ENCODE assay signal across 9 mouse cellular contexts in genomic region chr1:156990567-156991494, GRCm38 (mm10). TPM values are rescaled to one million over a fixed set of nuclear protein-coding genes. Genes with fewer than 3 reads are reported as not detected.
A peak's percentile ranks its signal among the peaks of the same experiment; 100 is the strongest.
DNase-seq lines count a peak whose midpoint lies in the region; ATAC-seq lines count a peak whose summit lies in the region.
"Had no signal": no experiment of that assay in that cellular context is flagged by ENCODE, and none has a peak within 500 bp of the region (broad histone marks: within the 10 kb centered on the region; RNA-seq: fewer than 3 reads in every experiment).

No protein-coding gene starts in this region.

- H3K9ac ChIP-seq in midbrain, embryonic 11.5 days (ENCODE audit: low read length): no peak overlapping the region
- no peak overlapping the region for H3K9ac ChIP-seq in midbrain, embryonic 16.5 days (ENCODE audit: low read depth, low read length)
- no peak overlapping the region for H3K9ac ChIP-seq in hindbrain, embryonic 14.5 days
- no peak overlapping the region for H3K9ac ChIP-seq in midbrain, embryonic 14.5 days (replicated peaks; ENCODE audit: low read length)

- H3K4me1 ChIP-seq in midbrain, embryonic 11.5 days (ENCODE audit: control insufficient read depth, insufficient read depth, low read length): peaks cover 3% of the 10 kb centered on the region; the same call in 1 of the 2 replicates
- peaks cover 11% of the 10 kb centered on the region; the same call in 1 of the 2 replicates for H3K4me1 ChIP-seq in midbrain, embryonic 16.5 days (ENCODE audit: control insufficient read depth, insufficient read depth, low read length)
- H3K4me1 ChIP-seq in hindbrain, embryonic 14.5 days (replicated peaks; ENCODE audit: control insufficient read depth, insufficient read depth, low read length): peaks cover 22% of the 10 kb centered on the region; the same call in 1 of the 2 replicates
- peaks cover 14% of the 10 kb centered on the region for H3K4me1 ChIP-seq in midbrain, embryonic 14.5 days (ENCODE audit: control insufficient read depth, insufficient read depth, low read length)

- intact Hi-C loops in heart, postnatal 14 days (cut with DNase I): no loop called here

- WGBS in midbrain, embryonic 11.5 days: 78% methylated on average over 14 of the region's 14 CpGs
- WGBS in midbrain, embryonic 16.5 days: 71% methylated on average over 14 of the region's 14 CpGs
- 62% methylated on average over 14 of the region's 14 CpGs for WGBS in hindbrain, embryonic 14.5 days
- WGBS in midbrain, embryonic 14.5 days: 73% methylated on average over 14 of the region's 14 CpGs

- 0 out of 2 replicates have a peak overlapping the region, but pooled peaks have one; percentile 20 for H3K27ac ChIP-seq in midbrain, embryonic 11.5 days (ENCODE audit: low read depth, low read length)
- H3K27ac ChIP-seq in midbrain, embryonic 16.5 days (ENCODE audit: low read length): no peak overlapping the region
- H3K27ac ChIP-seq in hindbrain, embryonic 14.5 days: 0 out of 2 replicates have a peak overlapping the region, but pooled peaks have one; percentile 28
- peak overlapping the region; percentile 50; the same call in 1 of the 2 replicates for H3K27ac ChIP-seq in midbrain, embryonic 14.5 days (replicated peaks; ENCODE audit: low read depth, low read length)

- no peaks in the 10 kb centered on the region for H3K36me3 ChIP-seq in midbrain, embryonic 11.5 days (ENCODE audit: control insufficient read depth, insufficient read depth, low read length)
- H3K36me3 ChIP-seq in midbrain, embryonic 16.5 days (ENCODE audit: control insufficient read depth, insufficient read depth, low read length): no peaks in the 10 kb centered on the region
- H3K36me3 ChIP-seq in hindbrain, embryonic 14.5 days (replicated peaks; ENCODE audit: control insufficient read depth, insufficient read depth): no peaks in the 10 kb centered on the region
- no peaks in the 10 kb centered on the region for H3K36me3 ChIP-seq in midbrain, embryonic 14.5 days (ENCODE audit: control insufficient read depth, insufficient read depth, low read length)

- no peak overlapping the region for H3K4me3 ChIP-seq in midbrain, embryonic 11.5 days (ENCODE audit: low read depth, low read length)
- H3K4me3 ChIP-seq in midbrain, embryonic 16.5 days (ENCODE audit: low read depth, low read length): no peak overlapping the region
- H3K4me3 ChIP-seq in hindbrain, embryonic 14.5 days (replicated peaks; ENCODE audit: low read length): no peak overlapping the region
- H3K4me3 ChIP-seq in midbrain, embryonic 14.5 days (replicated peaks; ENCODE audit: low read depth, low read length): no peak overlapping the region

- DNase-seq in midbrain, embryonic 11.5 days (ENCODE audit: low spot score, missing footprints): no peak
- no peak for DNase-seq in hindbrain, embryonic 14.5 days (ENCODE audit: low spot score)
- DNase-seq in midbrain, embryonic 14.5 days: no peak
- no peak for DNase-seq in right cerebral cortex, postnatal 10 days (ENCODE audit: low spot score in 2 of 2)
- no peak for DNase-seq in MN1 (ENCODE audit: low spot score)
- DNase-seq in heart, postnatal 14 days: no peak
- DNase-seq: cerebellum, adult 9-10 months had no signal

- no peaks in the 10 kb centered on the region for H3K27me3 ChIP-seq in midbrain, embryonic 11.5 days (ENCODE audit: control insufficient read depth, insufficient read depth, low read length)
- no peaks in the 10 kb centered on the region for H3K27me3 ChIP-seq in midbrain, embryonic 16.5 days (ENCODE audit: control insufficient read depth, insufficient read depth, low read depth, low read length)
- no peaks in the 10 kb centered on the region for H3K27me3 ChIP-seq in hindbrain, embryonic 14.5 days (ENCODE audit: control insufficient read depth, insufficient read depth, low read length)
- no peaks in the 10 kb centered on the region for H3K27me3 ChIP-seq in midbrain, embryonic 14.5 days (ENCODE audit: control insufficient read depth, insufficient read depth, low read length)

- no peaks in the 10 kb centered on the region for H3K9me3 ChIP-seq in midbrain, embryonic 11.5 days (ENCODE audit: control insufficient read depth, low read length)
- H3K9me3 ChIP-seq in midbrain, embryonic 16.5 days (replicated peaks; ENCODE audit: control insufficient read depth, low read length, poor library complexity, severe bottlenecking): no peaks in the 10 kb centered on the region
- H3K9me3 ChIP-seq in hindbrain, embryonic 14.5 days (ENCODE audit: control insufficient read depth, low read length): no peaks in the 10 kb centered on the region
- no peaks in the 10 kb centered on the region for H3K9me3 ChIP-seq in midbrain, embryonic 14.5 days (ENCODE audit: control insufficient read depth, low read length)

- no peak overlapping the region for H3K4me2 ChIP-seq in midbrain, embryonic 11.5 days
- H3K4me2 ChIP-seq in midbrain, embryonic 16.5 days (ENCODE audit: low read length): no peak overlapping the region
- H3K4me2 ChIP-seq in hindbrain, embryonic 14.5 days (replicated peaks): no peak overlapping the region
- H3K4me2 ChIP-seq in midbrain, embryonic 14.5 days (ENCODE audit: low read length): no peak overlapping the region

- ATAC-seq in midbrain, embryonic 11.5 days (ENCODE audit: low FRiP score): no peak
- ATAC-seq in midbrain, embryonic 16.5 days: no peak
- ATAC-seq in activated CD4-positive, CD25-positive, alpha-beta regulatory T cell, adult 4 months: peak; percentile 38
- ATAC-seq in hindbrain, embryonic 14.5 days (ENCODE audit: low FRiP score): no peak
- ATAC-seq in midbrain, embryonic 14.5 days (ENCODE audit: low FRiP score, low TSS enrichment): no peak; the same call in 1 of the 2 replicates

RNA-seq across cellular contexts. Expression of gene Ralgps2, which starts 51.4 kb away (rescaled TPM):
- polyA plus RNA-seq in midbrain, embryonic 11.5 days (2014; fragmentation: Nextera tagmentation; extraction: Ambion mirVana): 85.1 and 91.9 TPM in 2 replicates
- polyA plus RNA-seq in midbrain, embryonic 16.5 days (2015; fragmentation: Nextera tagmentation; extraction: Ambion mirVana): 78.1 and 99.7 TPM in 2 replicates
- polyA plus RNA-seq in activated CD4-positive, CD25-positive, alpha-beta regulatory T cell, adult 4 months (2017; shearing (Covaris generic)): 10 to 100 TPM; 26.6 to 41.1 TPM
- polyA plus RNA-seq in hindbrain, embryonic 14.5 days (2014; fragmentation: Nextera tagmentation; extraction: Ambion mirVana): 85.6 and 89.5 TPM in 2 replicates
- 122 and 132 TPM in 2 replicates for polyA plus RNA-seq in midbrain, embryonic 14.5 days (2014; fragmentation: Nextera tagmentation; extraction: Ambion mirVana)
- total RNA-seq in heart, postnatal 14 days (2021): 10 to 100 TPM; 16.3 to 17.1 TPM
